ENCODE assay signal across 1 mouse cellular context in genomic region chr17:31657141-31657983, GRCm38 (mm10).
TF ChIP-seq lines count a peak whose summit lies in the region.

No protein-coding gene starts in this region.

TF ChIP-seq in CH12.LX, 34 proteins besides CTCF, POLR2A, EP300 and RAD21 (continued from another document):
- TF ChIP-seq KAT2A (IDR thresholded peaks at IDR 0.05; ENCODE audit: insufficient replicate concordance, low read length) (0 out of 2 replicates have a peak, but pooled peaks have one; percentile 22), MXI1 (IDR thresholded peaks at IDR 0.05; ENCODE audit: low read depth, low read length) (0 out of 2 replicates have a peak, but pooled peaks have one; percentile 23), MAX (IDR thresholded peaks at IDR 0.05; ENCODE audit: low read length) (0 out of 2 replicates have a peak, but pooled peaks have one; percentile 45)
